Mouse (Mus musculus): ENCODE measurements around the gene Foxo6. TPM values are rescaled to one million over a fixed set of nuclear protein-coding genes. Genes with fewer than 3 reads are reported as not detected.

Foxo6 gene
- polyA plus RNA-seq, 1 experiment from 2014 or later: 4.4 TPM

GRCm38 (mm10) chr4:120223108-120223745, 63.9 kb downstream of the Foxo6 start:
- no peak for ATAC-seq (replicated peaks)
- Histone ChIP-seq H3K9me3 (no peaks in the 10 kb centered on the region), H3K4me2 (replicated peaks) (no peak overlapping the region), H3K4me3 (no peak overlapping the region), H3K4me1 (peaks cover 49% of the 10 kb centered on the region), H3K27me3 (no peaks in the 10 kb centered on the region), H3K9ac (replicated peaks) (no peak overlapping the region), H3K27ac (replicated peaks) (no peak overlapping the region), H3K36me3 (no peaks in the 10 kb centered on the region)
- 45% methylated on average over 7 of the region's 7 CpGs for WGBS

GRCm38 (mm10) chr4:120221708-120222107, 65.4 kb downstream of the Foxo6 start:
- Histone ChIP-seq H3K36me3 (no peaks in the 10 kb centered on the region), H3K4me1 (peaks cover 43% of the 10 kb centered on the region), H3K9me3 (no peaks in the 10 kb centered on the region), H3K4me2 (replicated peaks) (no peak overlapping the region), H3K9ac (replicated peaks) (no peak overlapping the region), H3K4me3 (no peak overlapping the region), H3K27ac (replicated peaks) (no peak overlapping the region), H3K27me3 (no peaks in the 10 kb centered on the region)
- 12% methylated on average over 6 of the region's 6 CpGs for WGBS
- no peak for ATAC-seq (replicated peaks)

GRCm38 (mm10) chr4:120218878-120219277, 68.3 kb downstream of the Foxo6 start:
- H3K36me3 ChIP-seq: no peaks in the 10 kb centered on the region
- H3K4me1 ChIP-seq: peaks cover 27% of the 10 kb centered on the region
- no peak overlapping the region for H3K27ac ChIP-seq (replicated peaks)
- ATAC-seq (replicated peaks): no peak
- 69% methylated on average over 9 of the region's 9 CpGs for WGBS
- no peaks in the 10 kb centered on the region for H3K27me3 ChIP-seq
- H3K9me3 ChIP-seq: no peaks in the 10 kb centered on the region
- H3K4me3 ChIP-seq: no peak overlapping the region
- H3K4me2 ChIP-seq (replicated peaks): no peak overlapping the region
- no peak overlapping the region for H3K9ac ChIP-seq (replicated peaks)

Other genes with a start within 250 kb of the Foxo6 start
- not detected in 2 replicates for gene AL607142.1, start 222.4 kb downstream of the Foxo6 start, polyA plus RNA-seq (2015; fragmentation: Nextera tagmentation; extraction: Ambion mirVana)
- 0.27 TPM in 1 of 2 replicates, not detected in the other for gene Edn2, start 126.1 kb downstream of the Foxo6 start, polyA plus RNA-seq (2015; fragmentation: Nextera tagmentation; extraction: Ambion mirVana)
- 65.8 and 72.4 TPM in 2 replicates for gene Scmh1, start 117.9 kb upstream of the Foxo6 start, polyA plus RNA-seq (2015; fragmentation: Nextera tagmentation; extraction: Ambion mirVana)
- not detected in 2 replicates for gene Slfnl1, start 244.9 kb upstream of the Foxo6 start, polyA plus RNA-seq (2015; fragmentation: Nextera tagmentation; extraction: Ambion mirVana)